Mouse (Mus musculus): Measurements from ENCODE around the gene Iqce. TPM values are rescaled to one million over a fixed set of nuclear protein-coding genes. Genes with fewer than 3 reads are reported as not detected.

Iqce gene
- polyA plus RNA-seq, 1 experiment: 30.0 TPM

DNA sequence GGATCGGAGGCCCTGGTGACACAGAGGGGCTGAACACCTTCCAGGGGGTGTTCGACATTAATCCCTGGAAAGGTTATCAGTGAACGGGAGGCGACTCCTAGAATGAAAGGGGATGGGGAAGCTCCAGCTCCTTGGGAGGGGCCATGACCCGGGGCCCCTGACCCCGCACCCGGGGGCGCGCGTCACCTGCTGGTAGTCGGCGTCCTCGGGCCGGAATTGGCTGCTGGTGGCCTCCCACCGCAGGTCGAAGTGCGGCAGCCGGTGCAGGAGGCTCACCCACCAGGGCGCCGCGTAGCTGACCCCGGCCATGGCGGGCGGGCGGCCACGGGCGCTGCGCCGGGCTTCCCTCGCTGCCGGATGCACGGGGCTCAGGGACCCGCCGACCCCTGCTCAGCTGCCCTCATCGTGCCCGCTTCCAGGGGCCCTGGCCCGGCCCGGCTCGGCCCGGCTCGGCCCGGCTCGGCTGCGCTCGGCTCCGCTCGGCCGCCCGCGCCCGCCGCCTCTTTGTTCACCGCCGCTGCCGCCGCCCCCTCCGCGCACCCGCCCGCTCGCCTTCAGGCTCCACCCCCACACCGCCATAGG lies 53.6 kb downstream of the Iqce start, which contains the start of gene Ttyh3:
Gene Ttyh3 (minus strand): TSS at position 513 of the 582 bp plus-strand sequence.
- Histone ChIP-seq H3K36me3 (ENCODE audit: control insufficient read depth, insufficient read depth, low read length) (no peaks in the 10 kb centered on the region), H3K27me3 (ENCODE audit: control insufficient read depth, insufficient read depth, low read length) (no peaks in the 10 kb centered on the region), H3K4me3 (ENCODE audit: control insufficient read depth, insufficient read depth, low read length) (peak within 1 kb of the TSS; percentile 71), H3K4me1 (replicated peaks; ENCODE audit: control insufficient read depth, insufficient read depth, low read length) (peaks cover 39% of the 10 kb centered on the region), H3K27ac (ENCODE audit: control insufficient read depth, insufficient read depth, low read length) (no peak within 1 kb of the TSS)
- WGBS: under 1% methylated on average over 61 of the region's 62 CpGs
- peak; percentile 69 for DNase-seq
- no peak for TF ChIP-seq CTCF (IDR thresholded peaks at IDR 0.05; ENCODE audit: borderline replicate concordance, control insufficient read depth, extremely low read depth, insufficient read depth, low read length, poor library complexity)
- 0 out of 2 replicates have a peak, but pooled peaks have one; percentile 36 for TF ChIP-seq POLR2A (IDR thresholded peaks at IDR 0.05; ENCODE audit: control insufficient read depth, extremely low read depth, insufficient read depth, low read length, poor library complexity)

- no peak overlapping the region for H3K27ac ChIP-seq (ENCODE audit: control insufficient read depth, insufficient read depth, low read length)
- H3K4me1 ChIP-seq (replicated peaks; ENCODE audit: control insufficient read depth, insufficient read depth, low read length): peaks cover 39% of the 10 kb centered on the region
- no peaks in the 10 kb centered on the region for H3K27me3 ChIP-seq (ENCODE audit: control insufficient read depth, insufficient read depth, low read length)
- peak; percentile 57 for DNase-seq
- H3K4me3 ChIP-seq (ENCODE audit: control insufficient read depth, insufficient read depth, low read length): peak overlapping the region; percentile 71
- WGBS: 11% methylated on average over 13 of the region's 13 CpGs
- no peak for TF ChIP-seq CTCF (IDR thresholded peaks at IDR 0.05; ENCODE audit: borderline replicate concordance, control insufficient read depth, extremely low read depth, insufficient read depth, low read length, poor library complexity)
- no peak for TF ChIP-seq POLR2A (IDR thresholded peaks at IDR 0.05; ENCODE audit: control insufficient read depth, extremely low read depth, insufficient read depth, low read length, poor library complexity)
- no peaks in the 10 kb centered on the region for H3K36me3 ChIP-seq (ENCODE audit: control insufficient read depth, insufficient read depth, low read length)
These were observed 54.2 kb downstream of the Iqce start for GRCm38 (mm10) chr5:140647821-140648518.

DNA sequence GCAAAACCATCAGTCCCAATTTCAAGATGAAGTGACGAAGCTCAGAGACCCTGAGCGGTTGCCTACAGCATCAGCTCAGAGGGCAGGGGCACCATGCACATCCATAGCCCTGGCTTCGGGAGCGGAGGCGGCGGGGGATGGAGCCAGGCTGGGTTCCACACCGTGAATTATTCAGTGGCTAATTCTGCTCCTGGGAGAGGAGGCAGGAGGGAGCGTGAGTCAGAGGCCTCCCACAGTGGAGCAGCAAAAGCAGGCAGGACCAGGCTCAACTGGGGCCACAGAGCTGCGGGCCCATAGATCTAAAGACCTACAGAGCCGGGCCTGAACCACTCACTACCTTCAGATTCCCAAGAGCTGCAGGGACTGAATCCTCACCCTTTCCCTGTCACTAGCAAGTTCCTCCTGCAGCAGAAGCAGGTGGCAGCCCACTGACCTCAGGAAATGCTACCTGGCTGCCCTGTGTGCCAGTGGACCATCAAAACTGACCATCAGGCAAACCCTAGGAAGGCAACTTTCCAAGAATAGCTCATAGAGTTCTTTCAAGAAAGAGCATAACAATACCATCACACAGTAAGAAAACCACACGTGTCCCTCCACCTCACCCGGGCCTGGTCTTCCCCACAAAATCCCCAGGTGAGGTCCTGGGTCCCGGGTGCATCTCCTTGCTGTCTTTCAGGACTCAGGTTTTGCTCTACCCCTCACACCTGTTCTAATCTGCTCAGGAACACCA lies 55.0 kb downstream of the Iqce start:
- 77% methylated on average over 13 of the region's 13 CpGs for WGBS
- Histone ChIP-seq H3K36me3 (ENCODE audit: control insufficient read depth, insufficient read depth, low read length) (no peaks in the 10 kb centered on the region), H3K27me3 (ENCODE audit: control insufficient read depth, insufficient read depth, low read length) (no peaks in the 10 kb centered on the region), H3K27ac (ENCODE audit: control insufficient read depth, insufficient read depth, low read length) (no peak overlapping the region), H3K4me3 (ENCODE audit: control insufficient read depth, insufficient read depth, low read length) (peak overlapping the region; percentile 71), H3K4me1 (replicated peaks; ENCODE audit: control insufficient read depth, insufficient read depth, low read length) (peaks cover 39% of the 10 kb centered on the region)
- TF ChIP-seq POLR2A (IDR thresholded peaks at IDR 0.05; ENCODE audit: control insufficient read depth, extremely low read depth, insufficient read depth, low read length, poor library complexity) (no peak), CTCF (IDR thresholded peaks at IDR 0.05; ENCODE audit: borderline replicate concordance, control insufficient read depth, extremely low read depth, insufficient read depth, low read length, poor library complexity) (no peak)
- no peak for DNase-seq

GRCm38 (mm10) chr5:140646171-140646570 lies 56.0 kb downstream of the Iqce start:
- Histone ChIP-seq H3K36me3 (ENCODE audit: control insufficient read depth, insufficient read depth, low read length) (no peaks in the 10 kb centered on the region), H3K4me3 (ENCODE audit: control insufficient read depth, insufficient read depth, low read length) (no peak overlapping the region), H3K4me1 (replicated peaks; ENCODE audit: control insufficient read depth, insufficient read depth, low read length) (peaks cover 48% of the 10 kb centered on the region), H3K27me3 (ENCODE audit: control insufficient read depth, insufficient read depth, low read length) (no peaks in the 10 kb centered on the region), H3K27ac (ENCODE audit: control insufficient read depth, insufficient read depth, low read length) (no peak overlapping the region)
- over 99% methylated on average over 6 of the region's 6 CpGs for WGBS
- no peak for DNase-seq
- TF ChIP-seq POLR2A (IDR thresholded peaks at IDR 0.05; ENCODE audit: control insufficient read depth, extremely low read depth, insufficient read depth, low read length, poor library complexity) (no peak), CTCF (IDR thresholded peaks at IDR 0.05; ENCODE audit: borderline replicate concordance, control insufficient read depth, extremely low read depth, insufficient read depth, low read length, poor library complexity) (no peak)

DNA sequence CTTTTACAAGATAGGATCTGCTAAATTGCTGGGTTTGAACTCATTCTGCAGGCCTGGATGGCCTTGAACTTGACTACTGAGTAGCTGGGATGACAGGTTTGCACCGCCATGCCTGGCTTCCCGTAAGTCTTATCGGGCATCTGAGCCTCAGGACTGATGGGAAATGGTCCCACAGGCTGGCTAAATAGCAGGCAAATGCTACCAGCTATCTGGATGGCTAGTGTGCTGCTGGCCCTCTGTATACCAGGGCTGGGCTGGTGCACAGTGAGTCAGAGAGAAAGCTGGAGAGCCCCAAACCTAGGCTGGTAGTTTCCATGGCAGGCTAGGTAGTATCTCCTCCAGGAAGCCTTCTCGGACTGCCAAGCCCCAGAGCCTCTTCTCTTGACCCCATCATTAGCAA lies 56.7 kb downstream of the Iqce start:
- Histone ChIP-seq H3K4me3 (ENCODE audit: control insufficient read depth, insufficient read depth, low read length) (no peak overlapping the region), H3K36me3 (ENCODE audit: control insufficient read depth, insufficient read depth, low read length) (no peaks in the 10 kb centered on the region), H3K4me1 (replicated peaks; ENCODE audit: control insufficient read depth, insufficient read depth, low read length) (peaks cover 54% of the 10 kb centered on the region), H3K27ac (ENCODE audit: control insufficient read depth, insufficient read depth, low read length) (no peak overlapping the region), H3K27me3 (ENCODE audit: control insufficient read depth, insufficient read depth, low read length) (no peaks in the 10 kb centered on the region)
- TF ChIP-seq POLR2A (IDR thresholded peaks at IDR 0.05; ENCODE audit: control insufficient read depth, extremely low read depth, insufficient read depth, low read length, poor library complexity): no peak
- no peak for TF ChIP-seq CTCF (IDR thresholded peaks at IDR 0.05; ENCODE audit: borderline replicate concordance, control insufficient read depth, extremely low read depth, insufficient read depth, low read length, poor library complexity)
- 98% methylated on average over 4 of the region's 4 CpGs for WGBS
- DNase-seq: no peak

GRCm38 (mm10) chr5:140644702-140645201 lies 57.4 kb downstream of the Iqce start:
- H3K36me3 ChIP-seq (ENCODE audit: control insufficient read depth, insufficient read depth, low read length): no peaks in the 10 kb centered on the region
- no peak for TF ChIP-seq POLR2A (IDR thresholded peaks at IDR 0.05; ENCODE audit: control insufficient read depth, extremely low read depth, insufficient read depth, low read length, poor library complexity)
- TF ChIP-seq CTCF (IDR thresholded peaks at IDR 0.05; ENCODE audit: borderline replicate concordance, control insufficient read depth, extremely low read depth, insufficient read depth, low read length, poor library complexity): no peak
- H3K27ac ChIP-seq (ENCODE audit: control insufficient read depth, insufficient read depth, low read length): no peak overlapping the region
- DNase-seq: no peak
- no peak overlapping the region for H3K4me3 ChIP-seq (ENCODE audit: control insufficient read depth, insufficient read depth, low read length)
- H3K27me3 ChIP-seq (ENCODE audit: control insufficient read depth, insufficient read depth, low read length): no peaks in the 10 kb centered on the region
- 69% methylated on average over 15 of the region's 15 CpGs for WGBS
- peaks cover 54% of the 10 kb centered on the region for H3K4me1 ChIP-seq (replicated peaks; ENCODE audit: control insufficient read depth, insufficient read depth, low read length)
